ENCODE assay signal across 9 mouse cellular contexts in genomic region chr11:88862355-88862754, GRCm38 (mm10). TPM values are rescaled to one million over a fixed set of nuclear protein-coding genes. Genes with fewer than 3 reads are reported as not detected.
DNase-seq lines count a peak whose midpoint lies in the region; ATAC-seq lines count a peak whose summit lies in the region.
"Had no signal": no experiment of that assay in that cellular context is flagged by ENCODE, and none has a peak within 500 bp of the region (broad histone marks: within the 10 kb centered on the region; RNA-seq: fewer than 3 reads in every experiment).

No protein-coding gene starts in this region.

- ATAC-seq in kidney, embryonic 14.5 days (ENCODE audit: low FRiP score, low TSS enrichment): no peak
- no peak for ATAC-seq in embryonic facial prominence, embryonic 12.5 days (ENCODE audit: insufficient number of reproducible peaks, insufficient read depth, low FRiP score, low TSS enrichment)
- no peak for ATAC-seq in intestine, embryonic 16.5 days
- ATAC-seq in neural tube, embryonic 12.5 days (ENCODE audit: low FRiP score, low read depth): no peak
- ATAC-seq in inflammation-experienced regulatory T-cells, adult 6 months: no peak
- no peak for ATAC-seq in erythroblast, adult 5-6 weeks (replicated peaks; ENCODE audit: low FRiP score, poor library complexity, severe bottlenecking)

- WGBS in kidney, embryonic 14.5 days: 66% methylated on average over 2 of the region's 2 CpGs
- WGBS in embryonic facial prominence, embryonic 12.5 days: 75% methylated on average over 2 of the region's 2 CpGs
- WGBS in intestine, embryonic 16.5 days: 61% methylated on average over 2 of the region's 2 CpGs
- 69% methylated on average over 2 of the region's 2 CpGs for WGBS in neural tube, embryonic 12.5 days

- H3K9me3 ChIP-seq in kidney, embryonic 14.5 days (ENCODE audit: control insufficient read depth, low read length): no peaks in the 10 kb centered on the region
- no peaks in the 10 kb centered on the region for H3K9me3 ChIP-seq in embryonic facial prominence, embryonic 12.5 days
- H3K9me3 ChIP-seq in intestine, embryonic 16.5 days (ENCODE audit: control insufficient read depth, low read length): no peaks in the 10 kb centered on the region
- H3K9me3 ChIP-seq in neural tube, embryonic 12.5 days: no peaks in the 10 kb centered on the region

- H3K4me3 ChIP-seq in kidney, embryonic 14.5 days (ENCODE audit: low read length): peak overlapping the region; percentile 77; the same call in 1 of the 2 replicates
- no peak overlapping the region for H3K4me3 ChIP-seq in embryonic facial prominence, embryonic 12.5 days
- peak overlapping the region; percentile 87 for H3K4me3 ChIP-seq in intestine, embryonic 16.5 days (ENCODE audit: low read length)
- no peak overlapping the region for H3K4me3 ChIP-seq in neural tube, embryonic 12.5 days

- no peak overlapping the region for H3K27ac ChIP-seq in kidney, embryonic 14.5 days (ENCODE audit: low read depth, low read length)
- H3K27ac ChIP-seq in embryonic facial prominence, embryonic 12.5 days: no peak overlapping the region
- peak overlapping the region; percentile 80 for H3K27ac ChIP-seq in intestine, embryonic 16.5 days (ENCODE audit: low read length)
- H3K27ac ChIP-seq in neural tube, embryonic 12.5 days: no peak overlapping the region

- H3K36me3 ChIP-seq in kidney, embryonic 14.5 days (ENCODE audit: control insufficient read depth, insufficient read depth, low read length): no peaks in the 10 kb centered on the region
- no peaks in the 10 kb centered on the region for H3K36me3 ChIP-seq in embryonic facial prominence, embryonic 12.5 days
- H3K36me3 ChIP-seq in intestine, embryonic 16.5 days (ENCODE audit: control insufficient read depth, insufficient read depth, low read length): no peaks in the 10 kb centered on the region; the same call in 1 of the 2 replicates
- no peaks in the 10 kb centered on the region for H3K36me3 ChIP-seq in neural tube, embryonic 12.5 days

- DNase-seq in kidney, postnatal 10 days: no peak
- DNase-seq in B cell, adult 2 months: no peak
- DNase-seq: cerebellum, postnatal 25 days had no signal

- no peaks in the 10 kb centered on the region; the same call in 1 of the 2 replicates for H3K27me3 ChIP-seq in kidney, embryonic 14.5 days (ENCODE audit: control insufficient read depth, insufficient read depth, low read length)
- 0 out of 2 replicates have a peak, but pooled peaks cover 3% of the 10 kb centered on the region for H3K27me3 ChIP-seq in embryonic facial prominence, embryonic 12.5 days
- H3K27me3 ChIP-seq in intestine, embryonic 16.5 days (replicated peaks; ENCODE audit: control insufficient read depth, insufficient read depth, low read length): no peaks in the 10 kb centered on the region
- H3K27me3 ChIP-seq in neural tube, embryonic 12.5 days (replicated peaks): no peaks in the 10 kb centered on the region

- H3K4me2 ChIP-seq in kidney, embryonic 14.5 days (replicated peaks; ENCODE audit: low read depth, low read length): peak overlapping the region; percentile 97
- H3K4me2 ChIP-seq in embryonic facial prominence, embryonic 12.5 days (replicated peaks): peak overlapping the region; percentile 92
- peak overlapping the region; percentile 89 for H3K4me2 ChIP-seq in intestine, embryonic 16.5 days (ENCODE audit: low read depth, low read length)
- peak overlapping the region; percentile 97 for H3K4me2 ChIP-seq in neural tube, embryonic 12.5 days (replicated peaks)

- H3K9ac ChIP-seq in kidney, embryonic 14.5 days (ENCODE audit: low read depth, low read length): peak overlapping the region; percentile 81; the same call in 1 of the 2 replicates
- H3K9ac ChIP-seq in embryonic facial prominence, embryonic 12.5 days: no peak overlapping the region
- peak overlapping the region; percentile 87 for H3K9ac ChIP-seq in intestine, embryonic 16.5 days (ENCODE audit: low read depth, low read length)
- no peak overlapping the region for H3K9ac ChIP-seq in neural tube, embryonic 12.5 days

- peaks cover 18% of the 10 kb centered on the region for H3K4me1 ChIP-seq in kidney, embryonic 14.5 days (ENCODE audit: control insufficient read depth, insufficient read depth, low read length)
- peaks cover 12% of the 10 kb centered on the region for H3K4me1 ChIP-seq in embryonic facial prominence, embryonic 12.5 days
- peaks cover 25% of the 10 kb centered on the region for H3K4me1 ChIP-seq in intestine, embryonic 16.5 days (ENCODE audit: control insufficient read depth, insufficient read depth, low read length)
- peaks cover 19% of the 10 kb centered on the region for H3K4me1 ChIP-seq in neural tube, embryonic 12.5 days

RNA-seq across cellular contexts. Expression of gene Akap1, which starts 2.0 kb away (rescaled TPM):
- polyA plus RNA-seq in kidney, embryonic 14.5 days (2014; fragmentation: Nextera tagmentation; extraction: Ambion mirVana): 12.0 and 20.2 TPM in 2 replicates
- polyA plus RNA-seq in embryonic facial prominence, embryonic 12.5 days (2016; fragmentation: Nextera tagmentation; extraction: Ambion mirVana): 17.4 and 18.1 TPM in 2 replicates
- polyA plus RNA-seq in intestine, embryonic 16.5 days (2015; fragmentation: Nextera tagmentation; extraction: Ambion mirVana): 27.5 and 28.7 TPM in 2 replicates
- polyA plus RNA-seq in neural tube, embryonic 12.5 days (2016; fragmentation: Nextera tagmentation; extraction: Ambion mirVana): 23.7 and 24.0 TPM in 2 replicates
- 1 to 10 TPM; 1.8 to 2.0 (median 2.0) TPM for polyA plus RNA-seq in inflammation-experienced regulatory T-cells, adult 6 months (2017; shearing (Covaris generic))
- 1.0 and 3.7 TPM in 2 replicates for total RNA-seq in erythroblast, adult 5-6 weeks (2015; ENCODE audit: low replicate concordance)
- 0.98 and 3.7 TPM in 2 replicates for total RNA-seq in erythroblast, adult 5-6 weeks (2017; ENCODE audit: low replicate concordance)

Comparison
In these comparisons a context has a peak if more than half of its experiments do, and no peak if none do; other contexts are left out.
1. H3K4me3 ChIP-seq: peak in kidney, embryonic 14.5 days (single experiment) and intestine, embryonic 16.5 days (single experiment); none in embryonic facial prominence, embryonic 12.5 days (single experiment) and neural tube, embryonic 12.5 days (single experiment).
2. H3K9ac ChIP-seq: peak in kidney, embryonic 14.5 days (single experiment) and intestine, embryonic 16.5 days (single experiment); none in embryonic facial prominence, embryonic 12.5 days (single experiment) and neural tube, embryonic 12.5 days (single experiment).
3. Peak in every context shown above with its lines, with median percentiles within 50 percentile points of each other: H3K4me2 ChIP-seq.